Mouse (Mus musculus): ENCODE measurements at regions not wholly inside any gene's neighbourhood (a gene's known extent, or its start where the extent isn't known, plus 50 kb on each side); places are given as distances from the start of the nearest gene placed in this dataset.

DNA sequence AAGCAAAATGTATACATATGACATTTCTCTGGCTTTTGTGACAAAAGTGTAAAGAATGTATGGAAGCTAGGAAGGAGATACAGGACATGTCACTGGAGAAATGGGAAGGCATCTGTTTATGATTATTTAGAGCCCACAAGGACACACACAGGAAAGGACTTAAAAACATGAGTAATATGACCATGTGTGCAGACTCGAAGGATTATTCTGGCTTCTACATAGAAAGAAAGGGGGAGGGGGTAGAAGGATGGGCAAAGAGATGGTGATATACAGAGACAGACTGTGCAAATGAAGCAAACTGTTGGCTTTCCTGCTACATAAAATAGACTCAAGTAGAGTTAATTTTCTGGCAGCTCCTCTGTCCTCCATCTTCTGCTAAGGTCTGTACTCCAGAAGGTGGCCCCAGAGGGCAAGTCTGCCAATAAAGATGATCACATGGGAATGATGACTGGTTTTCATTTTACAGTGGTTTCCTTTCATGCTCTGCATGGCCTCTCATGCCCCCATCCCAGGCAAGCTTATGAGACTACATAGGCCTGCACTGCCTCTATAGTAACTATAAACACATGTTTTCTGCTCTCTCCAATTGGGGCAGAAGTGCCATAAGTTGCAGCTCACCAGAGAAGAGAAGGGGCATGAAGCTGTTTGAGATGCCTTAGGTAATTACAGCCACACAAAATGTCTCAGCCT lies 263.4 kb upstream of the Kif18a start:
- H3K4me3 ChIP-seq (ENCODE audit: low read depth, low read length), result no peak overlapping the region
- H3K36me3 ChIP-seq (ENCODE audit: insufficient read depth), result no peaks in the 10 kb centered on the region
- DNase-seq (no peak), ATAC-seq (ENCODE audit: insufficient read depth) (peak; percentile 24; the same call in 1 of the 2 replicates)
- H3K9ac ChIP-seq, result no peak overlapping the region
- H3K27ac ChIP-seq (ENCODE audit: low read depth), result no peak overlapping the region
- H3K27me3 ChIP-seq (ENCODE audit: insufficient read depth, low read length), result no peaks in the 10 kb centered on the region
- H3K4me1 ChIP-seq (ENCODE audit: insufficient read depth), result no peaks in the 10 kb centered on the region
- TF ChIP-seq CTCF (IDR thresholded peaks at IDR 0.05; ENCODE audit: low read depth), result no peak
- no peak overlapping the region for H3K4me2 ChIP-seq
- WGBS, result 64% methylated on average over 1 of the region's 1 CpGs
- no peaks in the 10 kb centered on the region for H3K9me3 ChIP-seq (ENCODE audit: low read depth, low read length)

- H3K9ac ChIP-seq, result no peak overlapping the region
- H3K4me3 ChIP-seq (ENCODE audit: low read depth, low read length), result no peak overlapping the region
- ATAC-seq (ENCODE audit: insufficient read depth), result no peak
- no peaks in the 10 kb centered on the region for H3K9me3 ChIP-seq (ENCODE audit: low read depth, low read length)
- H3K4me1 ChIP-seq (ENCODE audit: insufficient read depth), result no peaks in the 10 kb centered on the region
- no peak for TF ChIP-seq CTCF (IDR thresholded peaks at IDR 0.05; ENCODE audit: low read depth)
- no peaks in the 10 kb centered on the region for H3K36me3 ChIP-seq (ENCODE audit: insufficient read depth)
- WGBS, result 72% methylated on average over 6 of the region's 6 CpGs
- H3K27me3 ChIP-seq (ENCODE audit: insufficient read depth, low read length), result no peaks in the 10 kb centered on the region
- H3K27ac ChIP-seq (ENCODE audit: low read depth), result no peak overlapping the region
- H3K4me2 ChIP-seq, result no peak overlapping the region
- DNase-seq, result no peak
Observed at GRCm38 (mm10) chr2:109038131-109038695, 242.3 kb upstream of the Kif18a start.
